Mouse (Mus musculus): ENCODE data around the gene Plagl1.
A peak's percentile ranks its signal among the peaks of the same experiment; 100 is the strongest.
"Not testable (repeated sequence)": the region's sequence is repeated elsewhere in the genome, so short reads cannot be mapped to it uniquely, and the experiment has no call there.

Plagl1 gene

GRCm38 (mm10) chr10:13060021-13060668, at the start of gene Plagl1:
TSS of gene Plagl1 (plus strand) at chr10:13060504.
- no peak for DNase-seq

- DNase-seq: no peak
Observed at GRCm38 (mm10) chr10:13014026-13014425, 46.3 kb upstream of the Plagl1 start.

- DNase-seq: peak; percentile 20
Observed at GRCm38 (mm10) chr10:13016573-13016972, 43.7 kb upstream of the Plagl1 start.

- no peak for DNase-seq
Observed at GRCm38 (mm10) chr10:13018510-13018909, 41.8 kb upstream of the Plagl1 start.

GRCm38 (mm10) chr10:13019026-13019425, 41.3 kb upstream of the Plagl1 start:
- no peak for DNase-seq

GRCm38 (mm10) chr10:13022103-13022502, 38.2 kb upstream of the Plagl1 start:
- DNase-seq: no peak

- DNase-seq: not testable (repeated sequence)
Observed at GRCm38 (mm10) chr10:13023985-13024384, 36.3 kb upstream of the Plagl1 start.

GRCm38 (mm10) chr10:13027702-13028101, 32.6 kb upstream of the Plagl1 start:
- DNase-seq: no peak

GRCm38 (mm10) chr10:13028215-13028614, 32.1 kb upstream of the Plagl1 start:
- no peak for DNase-seq

GRCm38 (mm10) chr10:13029416-13029815, 30.9 kb upstream of the Plagl1 start:
- no peak for DNase-seq

GRCm38 (mm10) chr10:13035270-13035669, 25.0 kb upstream of the Plagl1 start:
- no peak for DNase-seq

GRCm38 (mm10) chr10:13039637-13040174, 20.6 kb upstream of the Plagl1 start:
- DNase-seq: no peak

GRCm38 (mm10) chr10:13044659-13045058, 15.6 kb upstream of the Plagl1 start:
- DNase-seq: no peak

GRCm38 (mm10) chr10:13047816-13048215, 12.5 kb upstream of the Plagl1 start:
- DNase-seq: no peak

- no peak for DNase-seq
Observed at GRCm38 (mm10) chr10:13056863-13057381, 3.4 kb upstream of the Plagl1 start.

GRCm38 (mm10) chr10:13060821-13061671, 742 bp downstream of the Plagl1 start:
- DNase-seq: no peak

- no peak for DNase-seq
Observed at GRCm38 (mm10) chr10:13062373-13062772, 2.1 kb downstream of the Plagl1 start.

GRCm38 (mm10) chr10:13063457-13063856, 3.2 kb downstream of the Plagl1 start:
- no peak for DNase-seq

GRCm38 (mm10) chr10:13065129-13065752, 4.9 kb downstream of the Plagl1 start:
- no peak for DNase-seq

- DNase-seq: no peak
Observed at GRCm38 (mm10) chr10:13071031-13071430, 10.7 kb downstream of the Plagl1 start.

GRCm38 (mm10) chr10:13076807-13077532, 16.7 kb downstream of the Plagl1 start:
- DNase-seq: no peak

- no peak for DNase-seq
Observed at GRCm38 (mm10) chr10:13082459-13082858, 22.2 kb downstream of the Plagl1 start.

Measured in kidney, adult 11 months (tissue).